Mouse (Mus musculus): ENCODE data around the gene Sema3g. TPM values are rescaled to one million over a fixed set of nuclear protein-coding genes. Genes with fewer than 3 reads are reported as not detected.

Sema3g gene
- total RNA-seq, 1 experiment from 2014 or later, result 0.58 TPM

- ATAC-seq (ENCODE audit: extremely low read depth, insufficient number of reproducible peaks, low FRiP score, poor library complexity, severe bottlenecking), result no peak
Measured at GRCm38 (mm10) chr14:31258476-31259050, 40.9 kb downstream of the Sema3g start.

DNA sequence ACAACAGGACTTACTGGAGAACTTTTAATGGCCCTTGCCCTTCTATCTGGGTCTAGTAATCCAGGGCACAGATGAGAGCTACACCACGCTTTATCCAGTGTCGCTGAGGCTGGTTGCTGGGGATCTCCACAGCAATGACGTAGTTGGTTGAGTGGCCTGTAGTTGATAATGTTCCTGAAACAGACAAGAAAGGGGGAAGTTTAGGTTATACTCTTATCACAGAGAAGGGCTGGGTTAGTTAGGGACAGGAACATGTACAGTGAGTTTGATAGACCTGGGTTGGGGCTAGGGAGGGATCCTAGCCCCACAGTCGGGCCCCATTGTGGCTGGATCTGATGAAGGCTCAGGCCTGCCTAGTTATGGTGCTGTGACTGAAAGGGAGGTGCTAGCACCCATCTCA is 42.7 kb downstream of the Sema3g start:
- ATAC-seq (ENCODE audit: extremely low read depth, insufficient number of reproducible peaks, low FRiP score, poor library complexity, severe bottlenecking), result no peak

DNA sequence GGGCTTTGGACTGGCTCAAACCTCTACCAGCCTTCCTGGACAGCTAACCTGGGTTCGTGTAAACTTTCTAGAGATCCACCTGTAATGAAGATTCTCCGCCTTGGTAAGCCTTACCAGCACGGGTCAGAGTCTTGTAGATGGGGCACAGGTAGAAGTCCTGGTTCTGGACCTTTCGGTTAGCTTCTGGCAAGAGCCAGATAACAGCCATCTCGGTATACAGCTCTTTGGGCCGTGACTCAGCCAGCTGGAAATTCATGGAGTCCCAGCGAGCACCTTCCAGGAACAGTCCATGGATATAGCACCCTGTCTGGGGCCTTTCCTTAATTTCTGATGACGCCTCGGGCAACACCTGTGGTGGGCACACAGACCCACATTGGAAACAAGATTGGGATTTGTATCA is 43.3 kb downstream of the Sema3g start:
- no peak for ATAC-seq (ENCODE audit: extremely low read depth, insufficient number of reproducible peaks, low FRiP score, poor library complexity, severe bottlenecking)

- no peak for ATAC-seq (ENCODE audit: extremely low read depth, insufficient number of reproducible peaks, low FRiP score, poor library complexity, severe bottlenecking)
Measured at GRCm38 (mm10) chr14:31267649-31268048, 50.0 kb downstream of the Sema3g start.

GRCm38 (mm10) chr14:31268301-31269001 is 50.8 kb downstream of the Sema3g start:
- no peak for ATAC-seq (ENCODE audit: extremely low read depth, insufficient number of reproducible peaks, low FRiP score, poor library complexity, severe bottlenecking)

- no peak for ATAC-seq (ENCODE audit: extremely low read depth, insufficient number of reproducible peaks, low FRiP score, poor library complexity, severe bottlenecking)
Measured at GRCm38 (mm10) chr14:31269456-31270100, 51.9 kb downstream of the Sema3g start.

- ATAC-seq (ENCODE audit: extremely low read depth, insufficient number of reproducible peaks, low FRiP score, poor library complexity, severe bottlenecking), result no peak
Measured at GRCm38 (mm10) chr14:31271121-31271520, 53.5 kb downstream of the Sema3g start.

DNA sequence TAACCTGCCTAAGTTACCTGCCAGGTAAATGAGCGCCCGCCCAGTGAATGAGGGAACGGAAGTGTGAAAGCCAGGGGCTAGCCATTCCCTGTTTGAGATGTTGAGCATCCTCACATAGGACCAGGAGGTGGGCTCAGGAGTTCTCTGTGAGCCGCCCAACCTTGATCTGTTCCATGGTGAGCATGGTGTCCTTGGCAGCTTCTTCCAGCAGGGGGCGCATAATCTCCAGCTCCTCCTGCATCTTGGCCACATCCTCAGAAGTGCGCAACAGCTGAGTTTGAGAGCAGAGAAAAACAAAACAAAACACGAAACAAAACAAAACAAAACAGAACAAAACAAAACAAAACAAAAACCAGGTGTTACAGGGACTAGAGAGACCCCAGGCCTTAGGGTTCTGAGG is 54.5 kb downstream of the Sema3g start:
- peak; percentile 62 for ATAC-seq (ENCODE audit: extremely low read depth, insufficient number of reproducible peaks, low FRiP score, poor library complexity, severe bottlenecking)

Other genes starting within 250 kb of the Sema3g start
- gene Glt8d1, start 216.5 kb upstream of the Sema3g start, total RNA-seq (2017), result 16.0 and 22.6 TPM in 2 replicates
- 52.3 and 53.5 TPM in 2 replicates for gene Spcs1, start 216.2 kb upstream of the Sema3g start, total RNA-seq (2017)
- 53.5 and 62.5 TPM in 2 replicates for gene Pbrm1, start 198.7 kb upstream of the Sema3g start, total RNA-seq (2017)
- gene Gnl3, start 198.7 kb upstream of the Sema3g start, total RNA-seq (2017), result 82.4 and 84.8 TPM in 2 replicates
- gene Smim4, start 88.9 kb upstream of the Sema3g start, total RNA-seq (2017), result 26.9 and 39.7 TPM in 2 replicates
- 5.2 and 5.5 TPM in 2 replicates for gene Nt5dc2, start 86.8 kb upstream of the Sema3g start, total RNA-seq (2017)
- 4.1 and 5.0 TPM in 2 replicates for gene Stab1, start 49.2 kb upstream of the Sema3g start, total RNA-seq (2017)
- gene Tnnc1, start 9.5 kb upstream of the Sema3g start, total RNA-seq (2017), result not detected in 2 replicates
- 329 and 351 TPM in 2 replicates for gene Nisch, start 914 bp upstream of the Sema3g start, total RNA-seq (2017)
- gene Phf7, start 33.5 kb downstream of the Sema3g start, total RNA-seq (2017), result 18.7 and 19.3 TPM in 2 replicates
- 55.1 and 61.2 TPM in 2 replicates for gene Bap1, start 33.6 kb downstream of the Sema3g start, total RNA-seq (2017)
- gene Dnah1, start 106.0 kb downstream of the Sema3g start, total RNA-seq (2017), result 0.12 TPM in 2 replicates
- gene Capn7, start 118.8 kb downstream of the Sema3g start, total RNA-seq (2017), result 80.2 and 86.2 TPM in 2 replicates
- gene Sh3bp5, start 218.2 kb downstream of the Sema3g start, total RNA-seq (2017), result 110 and 118 TPM in 2 replicates

Data from neutrophil, adult 5-6 weeks (primary cell).